Mouse (Mus musculus) MEL (cell line): ENCODE measurements around the gene Ankrd53. TPM values are rescaled to one million over a fixed set of nuclear protein-coding genes. Genes with fewer than 3 reads are reported as not detected.

Source experiments
- DNase-seq: peaks from one replicate; pipeline ENCODE4 v3.0.0; 2011; ENCODE audit warnings: low read depth, low spot score
- H3K27ac ChIP-seq: 2 replicates; pipeline ENCODE4 v1.5.1; 2012; ENCODE audit warnings: low read depth, mild to moderate bottlenecking, control low read depth, low read length, moderate library complexity; ENCODE audit not compliant: control insufficient read depth
- H3K27me3 ChIP-seq, 2 experiments: fragments of 150-350 bp in 1 of 2; sonication (generic) in 1 of 2; 2 replicates each; pipeline ENCODE4 v1.6.1; 2012; ENCODE audit warnings: low read length in 2 of 2, mild to moderate bottlenecking in 2 of 2, improper control_type of control experiment in 1 of 2, moderate library complexity in 1 of 2; ENCODE audit not compliant: insufficient read depth in 2 of 2, control insufficient read depth in 1 of 2
- H3K36me3 ChIP-seq, 2 experiments: 2 replicates each; pipeline ENCODE4 v1.6.1; 2012 to 2014; ENCODE audit warnings: low read length in 2 of 2, improper control_type of control experiment in 1 of 2, inconsistent platforms in 1 of 2, mild to moderate bottlenecking in 1 of 2; ENCODE audit not compliant: insufficient read depth in 2 of 2, control insufficient read depth in 1 of 2
- H3K4me1 ChIP-seq, 2 experiments: fragments of 150-350 bp in 1 of 2; sonication (generic) in 1 of 2; 2 replicates each; pipeline ENCODE4 v1.6.1; 2012; ENCODE audit warnings: low read length in 2 of 2, improper control_type of control experiment in 1 of 2, mild to moderate bottlenecking in 1 of 2; ENCODE audit not compliant: insufficient read depth in 2 of 2, control insufficient read depth in 1 of 2
- H3K4me3 ChIP-seq, 2 experiments: fragments of 150-350 bp in 1 of 2; sonication (generic) in 1 of 2; 2 replicates each; pipeline ENCODE4 v1.5.1; 2012; ENCODE audit warnings: low read depth in 2 of 2, low read length in 2 of 2, mild to moderate bottlenecking in 2 of 2, moderate library complexity in 2 of 2, control low read depth in 1 of 2, improper control_type of control experiment in 1 of 2; ENCODE audit not compliant: control insufficient read depth in 1 of 2, insufficient read depth in 1 of 2
- H3K79me2 ChIP-seq: 2 replicates; pipeline ENCODE4 v1.6.1; 2012; ENCODE audit warnings: mild to moderate bottlenecking, low read length, moderate library complexity; ENCODE audit not compliant: control insufficient read depth, poor library complexity, insufficient read depth
- H3K9ac ChIP-seq: 2 replicates; pipeline ENCODE4 v1.6.1; 2012; ENCODE audit warnings: low read depth, mild to moderate bottlenecking, control low read depth, low read length, moderate library complexity; ENCODE audit not compliant: control insufficient read depth, poor library complexity, severe bottlenecking
- H3K9me3 ChIP-seq: fragments of 150-350 bp; sonication (generic); replicated peaks from 2 replicates; pipeline ENCODE4 v1.6.1; 2012; ENCODE audit warnings: mild to moderate bottlenecking, low read length, improper control_type of control experiment, moderate library complexity; ENCODE audit not compliant: insufficient read depth
- HCFC1 ChIP-seq: IDR thresholded peaks from 2 replicates; pipeline ENCODE4 v1.6.1; 2012; ENCODE audit warnings: low read depth, mild to moderate bottlenecking, inconsistent platforms, low read length, improper control_type of control experiment, moderate library complexity
- JUND ChIP-seq: IDR thresholded peaks from 2 replicates; pipeline ENCODE4 v1.6.1; 2011; ENCODE audit warnings: low read depth, mild to moderate bottlenecking, improper control_type of control experiment, low read length
- MAX ChIP-seq: IDR thresholded peaks from 2 replicates; pipeline ENCODE4 v1.6.1; 2011; ENCODE audit warnings: low read length, improper control_type of control experiment
- MAZ ChIP-seq: IDR thresholded peaks from 2 replicates; pipeline ENCODE4 v1.6.1; 2012; ENCODE audit warnings: low read depth, mild to moderate bottlenecking, inconsistent platforms, low read length, improper control_type of control experiment
- MXI1 ChIP-seq: IDR thresholded peaks from 2 replicates; pipeline ENCODE4 v1.6.1; 2011; ENCODE audit warnings: mild to moderate bottlenecking, low read depth, low read length, improper control_type of control experiment
- NRF1 ChIP-seq: IDR thresholded peaks from 2 replicates; pipeline ENCODE4 v1.6.1; 2014; ENCODE audit warnings: low read depth, mild to moderate bottlenecking, inconsistent platforms, low read length, improper control_type of control experiment, moderate library complexity; ENCODE audit not compliant: poor library complexity, insufficient read depth, severe bottlenecking
- POLR2A ChIP-seq, 2 experiments: IDR thresholded peaks; 2 replicates each; pipeline ENCODE4 v1.6.1; 2011 to 2012; ENCODE audit warnings: low read length in 2 of 2, mild to moderate bottlenecking in 2 of 2, control low read depth in 1 of 2, improper control_type of control experiment in 1 of 2, low read depth in 1 of 2, moderate library complexity in 1 of 2; ENCODE audit not compliant: control insufficient read depth in 1 of 2, insufficient read depth in 1 of 2, poor library complexity in 1 of 2
- POLR2AphosphoS2 ChIP-seq: IDR thresholded peaks from 2 replicates; pipeline ENCODE4 v1.6.1; 2011; ENCODE audit warnings: low read length, improper control_type of control experiment
- POLR2AphosphoS5 ChIP-seq: IDR thresholded peaks from 2 replicates; pipeline ENCODE4 v1.6.1; 2012; ENCODE audit warnings: low read depth, borderline replicate concordance, mild to moderate bottlenecking, inconsistent platforms, low read length, moderate library complexity, mixed read lengths
- RAD21 ChIP-seq: IDR thresholded peaks from 2 replicates; pipeline ENCODE4 v1.6.1; 2011; ENCODE audit warnings: mild to moderate bottlenecking, low read depth, low read length, improper control_type of control experiment
- RCOR1 ChIP-seq: IDR thresholded peaks from 2 replicates; pipeline ENCODE4 v1.6.1; 2012; ENCODE audit warnings: low read depth, mild to moderate bottlenecking, inconsistent platforms, low read length, improper control_type of control experiment
- SIN3A ChIP-seq: IDR thresholded peaks from 2 replicates; pipeline ENCODE4 v1.6.1; 2012; ENCODE audit warnings: low read length, improper control_type of control experiment, inconsistent platforms
- SMC3 ChIP-seq: IDR thresholded peaks from 2 replicates; pipeline ENCODE4 v1.6.1; 2011; ENCODE audit warnings: low read depth, low read length, improper control_type of control experiment
- TCF12 ChIP-seq: IDR thresholded peaks from 2 replicates; pipeline ENCODE4 v1.6.1; 2014; ENCODE audit warnings: low read depth, mild to moderate bottlenecking, inconsistent platforms, low read length, improper control_type of control experiment, moderate library complexity
- UBTF ChIP-seq: IDR thresholded peaks from 2 replicates; pipeline ENCODE4 v1.6.1; 2012; ENCODE audit warnings: low read depth, mild to moderate bottlenecking, inconsistent platforms, low read length, improper control_type of control experiment, moderate library complexity, borderline replicate concordance; ENCODE audit not compliant: insufficient read depth
- USF1 ChIP-seq: IDR thresholded peaks from 2 replicates; pipeline ENCODE4 v1.6.1; 2014; ENCODE audit warnings: low read depth, mild to moderate bottlenecking, inconsistent platforms, low read length, improper control_type of control experiment, moderate library complexity
- USF2 ChIP-seq, 2 experiments: IDR thresholded peaks; 2 replicates each; pipeline ENCODE4 v1.6.1; 2011 to 2012; ENCODE audit warnings: improper control_type of control experiment in 2 of 2, low read length in 2 of 2, borderline replicate concordance in 1 of 2, inconsistent platforms in 1 of 2, low read depth in 1 of 2, mild to moderate bottlenecking in 1 of 2; ENCODE audit not compliant: insufficient read depth in 1 of 2
- ZC3H11A ChIP-seq: IDR thresholded peaks from 2 replicates; pipeline ENCODE4 v1.6.1; 2012; ENCODE audit warnings: low read depth, mild to moderate bottlenecking, inconsistent platforms, low read length, improper control_type of control experiment
- ZNF384 ChIP-seq: IDR thresholded peaks from 2 replicates; pipeline ENCODE4 v1.6.1; 2012; ENCODE audit warnings: low read depth, mild to moderate bottlenecking, inconsistent platforms, low read length, improper control_type of control experiment
- polyA plus RNA-seq, 2 experiments: library from polyadenylated mRNA; stranded (reverse) in 1 of 2; unstranded in 1 of 2; fragments of >175 nt in 1 of 2; fragments of >200 nt in 1 of 2; gene quantifications; 2 replicates each; pipeline versions ENCODE4 v1.2.1 to v1.2.4; 2012; ENCODE audit warnings: low replicate concordance in 2 of 2, low read depth in 1 of 2; ENCODE audit not compliant: insufficient read length in 2 of 2, insufficient read depth in 1 of 2, missing spikeins in 1 of 2
- total RNA-seq: library from RNA; depleted of rRNA; stranded (reverse); fragments of 300-350 nt; gene quantifications from 2 replicates; pipeline ENCODE4 v1.2.3, GENCODE M21; 2012

Gene Ankrd53
- total and polyA plus RNA-seq, 3 experiments = 0.67 TPM; not detected in 2

- Histone ChIP-seq H3K9me3 (no peaks in the 10 kb centered on the region), H3K4me1 (no peaks in the 10 kb centered on the region; a peak in 1 of 4 replicates), H3K27me3 (no peaks in the 10 kb centered on the region; a peak in 2 of 4 replicates), H3K27ac (no peak overlapping the region), H3K4me3 (no peak overlapping the region), H3K36me3 (no peaks in the 10 kb centered on the region), H3K79me2 (no peaks in the 10 kb centered on the region; the same call in 1 of the 2 replicates), H3K9ac (no peak overlapping the region)
- no peak for DNase-seq
- TF ChIP-seq RCOR1 = no peak
These were observed 48.0 kb upstream of the Ankrd53 start for GRCm38 (mm10) chr6:83714221-83715123.

DNA sequence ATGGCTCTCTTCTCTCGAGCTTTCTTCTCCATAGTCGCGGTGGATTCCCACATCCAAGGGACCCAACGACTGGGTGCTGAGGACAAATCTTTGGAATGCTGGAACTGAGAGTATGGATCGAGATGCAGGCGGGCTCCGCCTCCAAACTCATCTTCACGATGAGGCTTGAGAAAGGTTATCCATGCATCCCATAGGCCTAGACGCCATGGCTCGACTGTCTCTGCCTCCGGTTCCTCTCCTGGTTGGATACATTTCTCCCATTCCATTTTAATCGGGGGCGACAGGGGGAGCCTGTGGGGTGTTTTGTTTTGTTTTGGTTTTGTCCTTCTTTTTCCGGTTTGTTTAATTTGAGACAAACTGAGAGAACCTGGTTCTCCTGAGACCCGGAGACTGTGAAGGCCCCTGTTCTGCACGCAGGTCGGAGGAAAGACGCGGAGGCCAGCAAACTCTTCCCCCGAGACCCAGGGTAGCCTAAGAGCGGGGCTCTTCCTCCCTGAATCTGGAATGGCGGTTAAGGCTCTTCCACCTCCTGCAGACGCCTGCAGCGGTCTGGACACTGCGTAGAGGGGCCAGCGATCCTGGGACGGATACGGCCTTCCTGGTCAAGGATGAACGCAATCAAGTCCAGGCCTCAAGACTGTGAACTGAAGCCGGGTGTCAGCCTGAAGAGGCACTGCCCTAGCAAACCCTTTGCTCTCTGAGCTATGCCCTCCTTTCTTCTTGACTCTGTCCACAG, 46.8 kb upstream of the Ankrd53 start:
- no peaks in the 10 kb centered on the region for H3K9me3 ChIP-seq
- H3K36me3 ChIP-seq = no peaks in the 10 kb centered on the region
- H3K79me2 ChIP-seq = no peaks in the 10 kb centered on the region; the same call in 1 of the 2 replicates
- no peak overlapping the region for H3K9ac ChIP-seq
- no peak overlapping the region for H3K4me3 ChIP-seq
- H3K4me1 ChIP-seq = no peaks in the 10 kb centered on the region; a peak in 1 of 4 replicates
- no peak overlapping the region for H3K27ac ChIP-seq
- TF ChIP-seq MXI1 = no peak
- TF ChIP-seq ZC3H11A = no peak
- TF ChIP-seq NRF1 = no peak
- no peak for TF ChIP-seq USF1
- TF ChIP-seq HCFC1 = no peak
- no peak for TF ChIP-seq MAX
- TF ChIP-seq SIN3A = no peak
- no peak for TF ChIP-seq MAZ
- no peak for TF ChIP-seq RAD21
- TF ChIP-seq TCF12 = no peak
- TF ChIP-seq UBTF = no peak
- TF ChIP-seq JUND = no peak
- no peak for TF ChIP-seq POLR2AphosphoS2
- no peak for TF ChIP-seq POLR2A (IDR thresholded peaks at IDR 0.05; ENCODE audit: control insufficient read depth in 1 of 2, insufficient read depth in 1 of 2, low read depth in 1 of 2, low read length in 2 of 2, poor library complexity in 1 of 2)
- no peak for TF ChIP-seq POLR2AphosphoS5
- TF ChIP-seq ZNF384 = no peak
- TF ChIP-seq SMC3 = no peak
- TF ChIP-seq USF2 (IDR thresholded peaks at IDR 0.05; ENCODE audit: borderline replicate concordance in 1 of 2, insufficient read depth in 1 of 2, low read depth in 1 of 2, low read length in 2 of 2) = no peak
- TF ChIP-seq, all 39 proteins: peak for 0
- H3K27me3 ChIP-seq = no peaks in the 10 kb centered on the region; a peak in 2 of 4 replicates
- DNase-seq = no peak
